Mouse (Mus musculus) cortical plate, adult 2 months (tissue): ENCODE data around the gene Gm29797.

Experiments
- CTCF ChIP-seq: fragments of 200-500 bp; IDR thresholded peaks from 2 replicates; pipeline ENCODE4 v1.5.1; 2011; ENCODE audit warnings: mild to moderate bottlenecking, control low read depth, low read length; ENCODE audit not compliant: insufficient read depth; ENCODE audit errors: extremely low read depth
- POLR2A ChIP-seq: fragments of 200-500 bp; IDR thresholded peaks from 2 replicates; pipeline ENCODE4 v1.6.1; 2011; ENCODE audit warnings: mild to moderate bottlenecking, low read length, control low read depth; ENCODE audit not compliant: insufficient read depth; ENCODE audit errors: extremely low read depth

DNA sequence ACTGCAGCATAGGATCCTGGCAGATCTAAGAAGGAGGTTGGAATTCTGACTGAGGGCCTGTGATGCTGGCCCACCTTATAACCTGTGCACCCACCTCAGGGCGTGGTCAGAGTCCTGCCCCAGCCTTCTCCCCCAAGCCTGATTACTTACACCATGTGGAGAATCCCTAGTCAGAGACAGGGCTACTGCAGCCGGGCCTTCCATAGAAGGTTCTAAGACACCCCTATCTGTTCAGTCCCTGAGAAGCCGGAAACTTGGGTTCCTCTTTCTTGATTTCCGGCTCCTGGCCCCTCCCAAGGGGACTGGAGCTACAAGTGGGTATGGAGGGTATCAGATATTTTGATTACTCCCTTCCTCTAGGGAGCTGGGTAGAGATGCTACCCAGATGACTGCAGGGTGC, 34.7 kb downstream of the Gm29797 start:
- TF ChIP-seq POLR2A (no peak), CTCF (no peak)
